Mouse (Mus musculus): Measurements from ENCODE around the gene Diras1.

- TF ChIP-seq CTCF (conservative IDR thresholded peaks at IDR 0.05; ENCODE audit: insufficient read depth, insufficient read length, low read depth, low read length) (no peak), POLR2A (IDR thresholded peaks at IDR 0.05; ENCODE audit: low read depth, low read length) (no peak)
Observed at GRCm38 (mm10) chr10:81027331-81027730, 1.9 kb upstream of the Diras1 start.
